Mouse (Mus musculus) lung, adult 2 months (tissue): ENCODE measurements around the gene Nme7.

ENCODE experiments used
- CTCF ChIP-seq: fragments of 200-500 bp; IDR thresholded peaks from 2 replicates; pipeline ENCODE4 v1.5.1; 2011; ENCODE audit warnings: mild to moderate bottlenecking, low read length, control low read depth; ENCODE audit not compliant: insufficient read depth
- POLR2A ChIP-seq: fragments of 200-500 bp; IDR thresholded peaks from 2 replicates; pipeline ENCODE4 v1.6.1; 2011; ENCODE audit warnings: low read depth, mild to moderate bottlenecking, control low read depth, low read length, borderline replicate concordance; ENCODE audit errors: extremely low read depth

GRCm38 (mm10) chr1:164419401-164419800 lies 115.5 kb downstream of the Nme7 start:
- TF ChIP-seq CTCF (no peak), POLR2A (no peak)
